Mouse (Mus musculus): Measurements from ENCODE around the gene Ghdc. TPM values are rescaled to one million over a fixed set of nuclear protein-coding genes. Genes with fewer than 3 reads are reported as not detected.

Gene Ghdc
- polyA plus RNA-seq (2012; fragmentation: generic; extraction: Trizol), result 10 to 100 TPM in 1 of 2 experiments, 1 to 10 TPM in 1; 5.6 to 24.7 TPM

DNA sequence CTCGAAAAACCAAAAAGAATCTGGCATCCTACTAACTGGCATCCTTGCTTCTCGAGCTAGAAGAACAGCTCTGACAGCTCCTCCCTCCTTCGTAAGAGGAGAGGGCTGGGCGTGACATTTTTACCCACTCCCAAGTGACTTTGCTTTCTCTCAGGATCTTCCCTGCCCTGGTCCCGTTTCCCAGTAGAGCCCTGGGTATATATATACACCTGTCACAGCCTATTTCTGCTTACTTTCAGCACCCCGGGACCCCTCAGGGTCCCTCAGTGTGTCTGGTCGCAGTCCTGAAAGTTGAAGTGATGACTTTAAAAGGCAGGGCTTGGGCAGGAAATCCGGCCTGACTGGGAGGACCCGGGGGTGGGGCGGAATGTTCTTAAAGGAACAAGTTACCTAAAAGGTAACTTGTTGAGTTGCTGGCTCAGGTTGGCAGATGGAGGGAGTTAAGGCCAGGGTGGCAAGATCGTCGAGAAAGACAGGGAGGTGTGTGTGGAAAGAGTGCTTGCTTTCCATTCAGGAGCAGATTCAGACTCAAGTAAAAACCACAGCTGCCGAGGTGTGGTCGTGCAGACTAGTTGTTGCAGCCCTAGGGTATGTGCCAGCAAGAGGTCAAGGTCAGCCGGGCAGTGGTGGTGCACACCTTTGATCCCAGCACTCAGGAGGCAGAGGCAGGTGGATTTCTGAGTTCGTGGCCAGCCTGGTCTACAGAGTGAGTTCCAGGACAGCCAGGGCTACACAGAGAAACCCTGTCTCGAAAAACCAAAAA is at the start of gene Ghdc:
TSS of gene Ghdc (minus strand) at position 312 of the 763 bp plus-strand sequence.

DNA sequence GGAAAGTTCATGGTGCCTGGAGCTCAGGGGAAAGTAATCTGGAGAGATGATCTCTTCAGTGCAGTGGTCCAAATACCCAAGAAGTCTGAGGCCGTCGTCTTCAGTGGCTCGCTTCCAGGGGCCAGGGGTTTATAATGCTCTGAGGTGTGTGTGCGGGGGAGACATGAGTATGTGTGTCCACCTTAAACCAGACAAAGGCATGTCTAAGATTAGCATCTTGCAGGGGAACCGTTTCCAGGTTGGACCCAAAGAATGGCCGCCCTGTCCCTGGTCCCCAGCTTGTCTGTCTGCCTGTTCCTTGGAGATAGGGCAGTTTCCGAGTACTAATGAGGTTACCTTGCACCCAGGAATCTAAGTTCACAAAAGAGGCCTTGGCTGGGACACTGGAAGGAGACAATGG is 7.9 kb downstream of the Ghdc start, which contains the start of gene Hcrt:
TSS of gene Hcrt (minus strand) at position 101 of the 400 bp plus-strand sequence.

DNA sequence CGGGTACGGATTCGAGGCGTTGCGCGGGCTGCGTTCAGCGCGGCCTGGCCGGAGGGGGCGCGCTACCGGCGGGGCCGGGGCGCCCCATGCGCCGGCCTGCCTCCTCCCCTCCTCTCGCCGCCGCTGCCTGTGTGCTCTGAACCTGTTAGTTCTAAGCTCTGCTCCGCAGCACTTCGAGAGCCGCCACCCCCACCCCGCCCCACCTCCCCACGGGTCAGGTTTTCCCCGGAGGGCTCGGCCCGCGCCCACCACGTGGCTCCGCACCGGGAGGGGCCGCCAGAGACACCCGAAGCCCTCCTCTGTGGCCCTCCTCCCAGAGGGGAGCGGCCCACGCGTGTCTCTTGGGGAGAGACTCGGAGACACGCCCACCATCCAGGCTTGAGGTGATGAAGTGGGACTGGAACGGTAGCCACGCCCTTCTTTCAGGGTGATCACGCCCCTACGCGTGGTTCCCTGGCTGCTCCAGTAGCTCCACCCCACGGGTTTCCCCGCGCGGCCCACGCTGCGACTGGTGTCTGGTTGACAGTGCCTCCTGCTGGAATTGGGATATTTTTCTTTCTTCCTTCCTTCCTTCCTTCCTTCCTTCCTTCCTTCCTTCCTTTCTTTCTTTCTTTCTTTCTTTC is 11.0 kb downstream of the Ghdc start, which contains the start of gene Kcnh4:
TSS of gene Kcnh4 (minus strand) at position 332 of the 623 bp plus-strand sequence.

DNA sequence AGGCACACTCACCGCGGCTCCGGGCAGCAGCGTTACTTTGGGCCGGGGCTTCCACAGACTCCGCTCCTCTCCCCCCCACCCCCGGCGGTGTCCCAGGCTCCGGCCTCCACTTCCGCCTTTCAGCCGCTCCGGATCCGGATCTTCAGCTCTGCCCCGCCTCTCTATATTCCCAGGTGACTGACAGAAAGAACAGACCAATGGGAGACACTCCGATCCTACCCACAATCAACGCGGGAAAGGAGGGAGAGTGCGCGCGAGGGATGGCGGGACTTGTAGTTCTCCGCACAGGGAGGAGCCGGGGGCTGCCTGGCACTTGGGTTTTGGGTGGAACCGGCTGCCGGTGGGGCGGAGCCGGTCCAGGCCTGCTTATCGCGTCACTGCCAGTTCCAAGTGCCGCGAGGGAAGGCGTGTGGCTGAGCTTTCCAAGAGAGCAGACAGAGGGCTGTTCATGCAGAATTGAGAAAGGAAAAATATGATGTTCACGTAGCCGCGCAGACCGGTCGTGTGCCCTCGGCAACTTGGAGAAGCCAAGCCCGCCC is 32.6 kb downstream of the Ghdc start, which contains the start of gene Rab5c:
TSS of gene Rab5c (minus strand) at position 150 of the 539 bp plus-strand sequence.

Other genes starting within 250 kb of the Ghdc start
- gene Acly, start 243.0 kb downstream of the Ghdc start, polyA plus RNA-seq (2012; fragmentation: generic; extraction: Trizol), result 10 to 100 TPM; 34.3 to 98.6 TPM
- gene Ttc25, start 225.3 kb downstream of the Ghdc start, polyA plus RNA-seq (2012; fragmentation: generic; extraction: Trizol), result under 1 TPM; 0.14 to 0.72 TPM
- gene Cnp, start 196.1 kb downstream of the Ghdc start, polyA plus RNA-seq (2012; fragmentation: generic; extraction: Trizol), result 10 to 100 TPM in 1 of 2 experiments, 1 to 10 TPM in 1; 8.2 to 26.1 TPM
- gene Nkiras2, start 151.7 kb downstream of the Ghdc start, polyA plus RNA-seq (2012; fragmentation: generic; extraction: Trizol), result 10 to 100 TPM; 26.0 to 56.3 TPM
- gene Dnajc7, start 150.8 kb downstream of the Ghdc start, polyA plus RNA-seq (2012; fragmentation: generic; extraction: Trizol), result 100 to 1,000 TPM in 1 of 2 experiments, 10 to 100 TPM in 1; 26.2 to 140 TPM
- gene Zfp385c, start 78.5 kb downstream of the Ghdc start, polyA plus RNA-seq (2012; fragmentation: generic; extraction: Trizol), result under 1 TPM; 0.04 to 0.05 TPM
- gene Dhx58, start 66.7 kb downstream of the Ghdc start, polyA plus RNA-seq (2012; fragmentation: generic; extraction: Trizol), result 1 to 10 TPM in 1 of 2 experiments, under 1 TPM in 1; 0.60 to 7.9 TPM
- gene Kat2a, start 58.5 kb downstream of the Ghdc start, polyA plus RNA-seq (2012; fragmentation: generic; extraction: Trizol), result 10 to 100 TPM; 60.0 to 66.4 TPM
- gene Hspb9, start 57.1 kb downstream of the Ghdc start, polyA plus RNA-seq (2012; fragmentation: generic; extraction: Trizol), result under 1 TPM; 0.34 to 0.59 TPM
- 100 to 1,000 TPM; 160 to 229 TPM for gene Rab5c, start 32.7 kb downstream of the Ghdc start, polyA plus RNA-seq (2012; fragmentation: generic; extraction: Trizol)
- gene Kcnh4, start 11.0 kb downstream of the Ghdc start, polyA plus RNA-seq (2012; fragmentation: generic; extraction: Trizol), result under 1 TPM in 1 of 2 experiments, not detected in 1; 0.01 TPM
- not detected for gene Hcrt, start 8.0 kb downstream of the Ghdc start, polyA plus RNA-seq (2012; fragmentation: generic; extraction: Trizol)
- 10 to 100 TPM in 1 of 2 experiments, 1 to 10 TPM in 1; 4.0 to 25.5 TPM for gene Stat5b, start 79.8 kb upstream of the Ghdc start, polyA plus RNA-seq (2012; fragmentation: generic; extraction: Trizol)
- 10 to 100 TPM in 1 of 2 experiments, 1 to 10 TPM in 1; 5.4 to 67.1 TPM for gene Stat5a, start 88.4 kb upstream of the Ghdc start, polyA plus RNA-seq (2012; fragmentation: generic; extraction: Trizol)
- 10 to 100 TPM in 1 of 2 experiments, 1 to 10 TPM in 1; 5.2 to 83.6 TPM for gene Stat3, start 168.6 kb upstream of the Ghdc start, polyA plus RNA-seq (2012; fragmentation: generic; extraction: Trizol)
- gene Cavin1, start 199.9 kb upstream of the Ghdc start, polyA plus RNA-seq (2012; fragmentation: generic; extraction: Trizol), result 1,000 to 10,000 TPM in 1 of 2 experiments, 100 to 1,000 TPM in 1; 353 to 1,064 TPM
- 10 to 100 TPM; 22.1 to 58.2 TPM for gene Atp6v0a1, start 238.5 kb upstream of the Ghdc start, polyA plus RNA-seq (2012; fragmentation: generic; extraction: Trizol)